Mouse (Mus musculus) heart, adult 8-10 months (tissue): Measurements from ENCODE around the gene Tmem218. TPM values are rescaled to one million over a fixed set of nuclear protein-coding genes. Genes with fewer than 3 reads are reported as not detected.

ENCODE experiments used
- DNase-seq: peaks from one replicate; pipeline ENCODE4 v3.0.0; 2022; ENCODE audit warnings: low spot score
- total RNA-seq, 4 experiments: library from RNA; stranded (reverse); gene quantifications; 2 replicates each; pipeline ENCODE4 v1.2.4; 2022

The Tmem218 gene
- total RNA-seq, 4 experiments from 2014 or later, result 7.5 to 8.7 (median 8.2) TPM

GRCm38 (mm10) chr9:37232201-37233195 lies 24.5 kb downstream of the Tmem218 start:
- no peak for DNase-seq

- DNase-seq, result peak; percentile 24
Measured at GRCm38 (mm10) chr9:37235951-37236737, 28.1 kb downstream of the Tmem218 start.

GRCm38 (mm10) chr9:37242764-37243163 lies 34.7 kb downstream of the Tmem218 start:
- DNase-seq, result no peak

GRCm38 (mm10) chr9:37244600-37244999 lies 36.6 kb downstream of the Tmem218 start:
- no peak for DNase-seq

GRCm38 (mm10) chr9:37245404-37245803 lies 37.4 kb downstream of the Tmem218 start:
- DNase-seq, result no peak

- DNase-seq, result no peak
Measured at GRCm38 (mm10) chr9:37245810-37246209, 37.8 kb downstream of the Tmem218 start.

GRCm38 (mm10) chr9:37247429-37247828 lies 39.4 kb downstream of the Tmem218 start:
- DNase-seq, result peak; percentile 56

GRCm38 (mm10) chr9:37248381-37248906 lies 40.4 kb downstream of the Tmem218 start:
- DNase-seq, result no peak

- DNase-seq, result no peak
Measured at GRCm38 (mm10) chr9:37249976-37250375, 42.0 kb downstream of the Tmem218 start.

- no peak for DNase-seq
Measured at GRCm38 (mm10) chr9:37250631-37251030, 42.6 kb downstream of the Tmem218 start.

- no peak for DNase-seq
Measured at GRCm38 (mm10) chr9:37254531-37255110, 46.6 kb downstream of the Tmem218 start.

GRCm38 (mm10) chr9:37255149-37255888 lies 47.3 kb downstream of the Tmem218 start, which contains the start of gene Slc37a2:
Gene Slc37a2 (minus strand): TSS chr9:37255738.
- peak; percentile 60 for DNase-seq

- peak; percentile 18 for DNase-seq
Measured at GRCm38 (mm10) chr9:37255889-37256225, 47.8 kb downstream of the Tmem218 start.

- DNase-seq, result no peak
Measured at GRCm38 (mm10) chr9:37266622-37267021, 58.6 kb downstream of the Tmem218 start.

Other genes with a start within 250 kb of the Tmem218 start
- 1 to 10 TPM; 8.3 to 10.0 (median 9.8) TPM for gene Pknox2, start 60.8 kb upstream of the Tmem218 start, total RNA-seq
- gene Slc37a2, start 47.5 kb downstream of the Tmem218 start, total RNA-seq, result 1 to 10 TPM; 2.5 to 3.7 (median 3.2) TPM
- gene Ccdc15, start 140.2 kb downstream of the Tmem218 start, total RNA-seq, result 1 to 10 TPM; 1.6 to 2.3 (median 1.9) TPM
- gene Hepacam, start 159.1 kb downstream of the Tmem218 start, total RNA-seq, result under 1 TPM in 1 of 4 experiments, not detected in 3; 0.11 TPM
- 10 to 100 TPM; 21.3 to 39.4 (median 32.2) TPM for gene Robo4, start 193.7 kb downstream of the Tmem218 start, total RNA-seq
- gene Robo3, start 225.0 kb downstream of the Tmem218 start, total RNA-seq, result not detected